Mouse (Mus musculus): ENCODE measurements at regions not wholly inside any gene's neighbourhood (a gene's known extent, or its start where the extent isn't known, plus 50 kb on each side); places are given as distances from the start of the nearest gene placed in this dataset.

GRCm38 (mm10) chr2:115441100-115441499 is 140.4 kb upstream of the BC052040 start:
- no peak for ATAC-seq (replicated peaks in 1 of 2; ENCODE audit: insufficient read depth in 1 of 2, low FRiP score in 2 of 2, low TSS enrichment in 1 of 2, low read depth in 1 of 2, poor library complexity in 2 of 2, severe bottlenecking in 2 of 2)

DNA sequence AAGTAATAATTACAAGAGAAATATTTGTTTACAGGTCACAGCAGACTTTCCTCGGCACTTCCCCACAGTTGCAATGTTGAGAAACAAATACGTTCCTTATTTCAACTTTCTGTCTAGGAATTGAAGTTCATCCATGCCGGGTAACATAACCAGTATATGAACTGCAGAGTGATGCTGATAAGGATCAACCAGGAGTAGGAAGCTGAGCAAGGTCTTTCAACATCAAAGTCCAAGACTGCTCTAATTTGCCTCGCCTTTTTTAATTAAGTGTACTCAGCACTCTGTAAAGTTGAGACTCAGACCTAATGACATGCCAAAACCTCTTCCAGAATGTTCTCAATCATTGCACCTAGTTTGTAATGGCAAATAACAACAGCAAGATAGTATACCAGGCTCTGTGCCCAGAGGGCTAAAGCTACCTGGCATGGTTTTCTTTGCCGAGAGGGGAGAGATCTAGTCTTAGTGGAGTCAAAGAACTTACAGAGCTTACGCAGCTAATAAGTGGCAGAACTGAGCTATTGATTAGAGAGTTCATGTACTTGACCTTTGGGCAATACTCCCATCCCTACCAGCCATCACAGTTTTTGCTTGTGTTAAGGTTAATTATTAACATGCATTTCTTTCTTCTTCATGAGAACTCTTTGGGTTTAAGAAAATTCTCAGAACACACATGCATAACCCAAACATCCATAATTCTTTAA is 131.6 kb upstream of the BC052040 start:
- no peak for ATAC-seq (replicated peaks in 1 of 2; ENCODE audit: insufficient read depth in 1 of 2, low FRiP score in 2 of 2, low TSS enrichment in 1 of 2, low read depth in 1 of 2, poor library complexity in 2 of 2, severe bottlenecking in 2 of 2)

- ATAC-seq (replicated peaks in 1 of 2; ENCODE audit: insufficient read depth in 1 of 2, low FRiP score in 2 of 2, low TSS enrichment in 1 of 2, low read depth in 1 of 2, poor library complexity in 2 of 2, severe bottlenecking in 2 of 2): no peak
Observed at GRCm38 (mm10) chr2:115455593-115455992, 125.9 kb upstream of the BC052040 start.

GRCm38 (mm10) chr2:115456372-115457022 is 125.0 kb upstream of the BC052040 start:
- ATAC-seq (replicated peaks in 1 of 2; ENCODE audit: insufficient read depth in 1 of 2, low FRiP score in 2 of 2, low TSS enrichment in 1 of 2, low read depth in 1 of 2, poor library complexity in 2 of 2, severe bottlenecking in 2 of 2): no peak

DNA sequence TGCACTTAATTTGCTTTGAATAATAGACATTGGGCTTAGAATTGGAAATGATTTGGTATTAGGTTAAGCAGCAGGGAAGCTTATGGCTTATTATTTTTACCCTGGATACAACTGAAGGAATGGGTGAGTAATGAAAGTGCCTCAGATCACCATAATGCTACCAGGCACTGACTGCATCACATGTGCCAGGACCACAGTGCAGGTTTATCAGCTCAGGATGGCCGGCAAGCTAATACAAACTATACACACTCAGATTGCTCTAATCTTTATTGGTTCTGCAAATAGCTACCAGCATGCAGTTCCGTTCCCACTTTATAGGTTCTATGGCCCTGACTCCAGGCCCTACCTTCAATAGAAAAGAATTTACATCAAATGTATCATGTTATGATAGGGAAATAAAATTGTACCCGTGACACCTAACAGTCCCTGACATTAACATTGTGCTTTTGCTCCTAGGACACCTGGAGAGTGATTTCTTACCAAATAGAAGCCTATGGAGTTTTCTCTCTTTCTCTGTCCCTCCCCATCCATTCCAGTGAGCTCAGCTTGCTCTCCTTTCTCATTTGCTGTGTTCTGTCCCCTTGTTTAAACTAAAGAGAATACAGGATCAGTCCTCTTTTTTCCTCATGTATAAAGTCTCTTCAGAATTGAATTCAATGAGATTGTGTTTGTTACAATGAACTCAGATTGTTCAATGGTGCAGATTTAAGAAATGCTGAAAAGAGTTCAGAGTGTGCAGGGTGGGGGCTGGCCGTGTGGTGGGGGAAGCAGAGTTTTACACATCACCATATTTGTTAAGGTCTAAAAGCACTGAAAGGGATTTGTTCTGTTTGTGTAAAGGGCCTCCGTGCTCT is 121.3 kb upstream of the BC052040 start:
- no peak for ATAC-seq (replicated peaks in 1 of 2; ENCODE audit: insufficient read depth in 1 of 2, low FRiP score in 2 of 2, low TSS enrichment in 1 of 2, low read depth in 1 of 2, poor library complexity in 2 of 2, severe bottlenecking in 2 of 2)

DNA sequence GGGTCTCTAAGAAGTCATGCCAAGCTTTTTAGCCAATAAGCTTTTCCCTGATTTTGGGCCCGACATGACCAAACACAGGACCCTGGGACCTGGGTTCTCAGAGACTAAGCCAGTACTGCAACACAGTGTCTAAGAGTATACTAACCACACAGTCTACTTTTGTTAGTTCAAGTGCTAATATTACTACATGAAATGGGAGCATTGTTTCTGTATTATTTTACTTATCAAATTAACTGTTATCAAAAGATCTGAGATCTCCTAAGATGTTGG is 120.7 kb upstream of the BC052040 start:
- ATAC-seq (replicated peaks in 1 of 2; ENCODE audit: insufficient read depth in 1 of 2, low FRiP score in 2 of 2, low TSS enrichment in 1 of 2, low read depth in 1 of 2, poor library complexity in 2 of 2, severe bottlenecking in 2 of 2): no peak

DNA sequence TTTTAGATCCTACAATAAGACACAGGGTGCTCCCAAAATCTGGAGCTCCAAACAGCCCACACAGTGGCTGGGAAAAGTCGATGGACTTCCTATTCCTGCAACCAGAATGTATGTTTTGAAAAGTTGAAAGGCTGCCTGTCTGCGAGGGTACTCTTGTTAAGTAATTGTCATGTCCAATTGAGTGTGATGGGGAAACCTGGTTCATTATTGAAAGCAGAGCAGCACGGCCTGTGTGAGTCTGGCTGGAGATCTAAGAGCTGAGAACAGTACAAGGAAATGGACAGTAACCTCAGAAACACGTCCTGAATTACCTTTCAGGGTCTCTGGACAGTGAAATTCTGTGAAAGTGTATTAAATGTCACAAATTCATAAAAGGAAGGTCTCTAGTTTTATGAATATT is 115.3 kb upstream of the BC052040 start:
- no peak for ATAC-seq (replicated peaks in 1 of 2; ENCODE audit: insufficient read depth in 1 of 2, low FRiP score in 2 of 2, low TSS enrichment in 1 of 2, low read depth in 1 of 2, poor library complexity in 2 of 2, severe bottlenecking in 2 of 2)

GRCm38 (mm10) chr2:115467107-115467745 is 114.3 kb upstream of the BC052040 start:
- ATAC-seq (replicated peaks in 1 of 2; ENCODE audit: insufficient read depth in 1 of 2, low FRiP score in 2 of 2, low TSS enrichment in 1 of 2, low read depth in 1 of 2, poor library complexity in 2 of 2, severe bottlenecking in 2 of 2): no peak

DNA sequence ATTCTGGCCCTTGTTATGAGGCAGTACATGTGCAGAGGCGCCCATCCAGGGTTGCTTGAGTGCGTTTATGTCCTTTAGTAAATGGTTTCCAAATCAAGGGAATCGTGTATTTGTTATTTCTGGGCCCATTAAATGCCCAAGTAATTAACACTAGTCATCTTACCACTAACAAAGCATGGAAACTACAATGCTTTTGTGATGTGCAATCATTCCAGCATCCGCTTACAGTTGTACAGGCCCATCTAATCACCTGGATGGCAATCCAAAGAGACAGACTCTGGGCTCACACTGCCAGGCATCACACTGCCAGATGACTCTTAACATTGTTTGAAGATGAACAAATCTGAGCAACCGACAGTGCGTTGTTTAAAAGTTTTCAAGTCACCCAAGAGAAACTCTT is 113.6 kb upstream of the BC052040 start:
- no peak for ATAC-seq (replicated peaks in 1 of 2; ENCODE audit: insufficient read depth in 1 of 2, low FRiP score in 2 of 2, low TSS enrichment in 1 of 2, low read depth in 1 of 2, poor library complexity in 2 of 2, severe bottlenecking in 2 of 2)

GRCm38 (mm10) chr2:115468471-115468909 is 113.0 kb upstream of the BC052040 start:
- ATAC-seq (replicated peaks in 1 of 2; ENCODE audit: insufficient read depth in 1 of 2, low FRiP score in 2 of 2, low TSS enrichment in 1 of 2, low read depth in 1 of 2, poor library complexity in 2 of 2, severe bottlenecking in 2 of 2): no peak

DNA sequence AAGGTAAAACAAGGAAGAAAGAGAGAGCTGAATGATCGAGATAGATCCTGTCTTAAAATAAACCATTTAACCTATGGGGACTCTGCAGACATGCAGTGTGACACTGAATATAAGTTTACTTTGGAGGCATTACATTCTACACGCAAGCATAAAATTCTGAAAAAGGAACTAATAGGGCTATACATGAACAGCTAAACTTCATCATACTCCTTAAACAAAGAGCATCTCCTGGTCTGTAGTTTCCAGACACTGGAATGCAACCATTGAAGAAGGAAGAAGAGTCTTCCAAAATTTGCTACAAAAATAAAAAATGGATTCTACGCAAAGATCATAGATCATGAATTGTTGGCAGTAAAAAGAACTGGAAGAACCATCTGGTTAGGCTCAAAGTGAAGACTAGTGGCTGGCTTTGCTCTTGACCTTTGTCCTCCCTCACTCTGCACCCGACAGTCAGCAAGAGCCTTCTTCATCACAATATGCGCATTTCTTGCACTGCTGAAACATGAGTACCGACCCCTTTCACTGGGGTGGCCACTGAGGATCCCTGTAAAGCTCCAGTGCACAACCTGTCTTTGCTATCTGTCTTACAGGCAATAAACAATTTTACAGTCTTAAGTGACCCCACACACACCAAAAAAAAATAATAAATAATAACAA is 112.2 kb upstream of the BC052040 start:
- ATAC-seq (replicated peaks in 1 of 2; ENCODE audit: insufficient read depth in 1 of 2, low FRiP score in 2 of 2, low TSS enrichment in 1 of 2, low read depth in 1 of 2, poor library complexity in 2 of 2, severe bottlenecking in 2 of 2): no peak

GRCm38 (mm10) chr2:115472393-115472792 is 109.1 kb upstream of the BC052040 start:
- no peak for ATAC-seq (replicated peaks in 1 of 2; ENCODE audit: insufficient read depth in 1 of 2, low FRiP score in 2 of 2, low TSS enrichment in 1 of 2, low read depth in 1 of 2, poor library complexity in 2 of 2, severe bottlenecking in 2 of 2)

GRCm38 (mm10) chr2:115483418-115484288 is 97.9 kb upstream of the BC052040 start:
- no peak for ATAC-seq (replicated peaks in 1 of 2; ENCODE audit: insufficient read depth in 1 of 2, low FRiP score in 2 of 2, low TSS enrichment in 1 of 2, low read depth in 1 of 2, poor library complexity in 2 of 2, severe bottlenecking in 2 of 2)

DNA sequence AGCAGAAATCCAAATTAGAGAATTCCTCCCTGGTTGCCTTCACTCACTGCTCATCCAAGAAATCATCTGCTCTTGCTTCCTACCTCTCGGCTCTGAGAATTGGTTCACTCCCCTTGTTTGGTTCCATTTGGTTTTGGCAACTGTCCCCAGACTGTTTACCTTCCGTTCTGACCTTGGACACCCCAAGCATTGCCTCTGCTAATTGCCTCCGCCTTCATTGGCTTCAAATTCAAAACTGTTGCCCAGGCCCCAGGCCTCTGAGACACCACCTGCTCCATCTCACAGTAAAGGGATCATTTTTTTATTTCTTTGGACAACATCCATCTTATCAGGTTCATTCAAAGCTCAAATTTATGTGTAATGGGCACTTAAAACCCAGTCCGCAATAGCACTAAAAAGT is 93.1 kb upstream of the BC052040 start:
- no peak for ATAC-seq (replicated peaks in 1 of 2; ENCODE audit: insufficient read depth in 1 of 2, low FRiP score in 2 of 2, low TSS enrichment in 1 of 2, low read depth in 1 of 2, poor library complexity in 2 of 2, severe bottlenecking in 2 of 2)

- ATAC-seq (replicated peaks in 1 of 2; ENCODE audit: insufficient read depth in 1 of 2, low FRiP score in 2 of 2, low TSS enrichment in 1 of 2, low read depth in 1 of 2, poor library complexity in 2 of 2, severe bottlenecking in 2 of 2): no peak
Observed at GRCm38 (mm10) chr2:115493020-115493419, 88.5 kb upstream of the BC052040 start.

DNA sequence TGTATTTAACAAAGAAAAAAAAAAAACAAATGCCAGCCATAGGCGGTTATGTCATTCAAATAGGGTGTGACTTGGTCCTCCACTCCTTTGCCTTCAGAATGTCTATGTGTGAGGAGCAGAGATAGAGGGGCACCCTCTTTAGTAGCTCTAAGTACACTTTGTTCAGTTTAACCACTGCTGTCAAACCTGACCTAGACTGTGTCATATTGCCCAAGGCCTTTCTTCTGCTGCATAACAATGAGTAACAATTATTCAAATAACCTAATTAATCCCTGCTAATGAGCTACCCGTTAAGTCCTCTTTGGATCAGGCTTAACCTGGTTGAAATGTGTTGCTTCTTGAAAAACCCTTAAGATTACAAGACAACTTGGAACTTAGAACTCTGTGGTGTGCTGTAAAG is 81.6 kb upstream of the BC052040 start:
- no peak for ATAC-seq (replicated peaks in 1 of 2; ENCODE audit: insufficient read depth in 1 of 2, low FRiP score in 2 of 2, low TSS enrichment in 1 of 2, low read depth in 1 of 2, poor library complexity in 2 of 2, severe bottlenecking in 2 of 2)

GRCm38 (mm10) chr2:115509527-115509926 is 72.0 kb upstream of the BC052040 start:
- ATAC-seq (replicated peaks in 1 of 2; ENCODE audit: insufficient read depth in 1 of 2, low FRiP score in 2 of 2, low TSS enrichment in 1 of 2, low read depth in 1 of 2, poor library complexity in 2 of 2, severe bottlenecking in 2 of 2): no peak
